Mouse (Mus musculus) erythroblast, embryonic 14.5 days (primary cell): ENCODE data around the gene Tmem198b.

Experiments
- GATA1 ChIP-seq: IDR thresholded peaks from 2 replicates; pipeline ENCODE4 v1.6.1; 2012; ENCODE audit warnings: low read length, inconsistent platforms, mixed read lengths
- TAL1 ChIP-seq: IDR thresholded peaks from 3 replicates; pipeline ENCODE4 v1.6.1; 2012; ENCODE audit warnings: low read length, inconsistent platforms, mixed read lengths

DNA sequence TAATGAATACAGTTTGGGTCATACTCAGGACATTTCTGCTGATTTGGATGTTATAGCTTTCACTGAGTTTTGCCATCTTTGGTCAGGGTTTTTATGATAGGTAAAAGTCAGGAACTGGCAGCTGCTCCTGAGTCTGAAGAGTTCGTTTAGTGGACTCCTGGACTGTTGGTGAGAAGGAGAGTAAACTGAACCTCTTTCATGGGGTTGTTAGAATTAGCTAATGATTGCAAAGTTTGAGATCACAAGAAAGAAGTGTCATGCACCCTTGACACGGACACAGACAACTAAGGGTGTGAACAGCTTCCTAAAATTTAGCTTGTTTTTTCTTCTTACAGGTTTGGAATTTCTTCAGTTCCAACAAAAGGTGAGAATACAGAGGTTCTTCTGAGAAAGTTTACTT is 44.3 kb upstream of the Tmem198b start:
- TF ChIP-seq TAL1 = no peak
- no peak for TF ChIP-seq GATA1
